Comparison of ENCODE assay signal across 9 mouse cellular contexts in the genomic region with DNA sequence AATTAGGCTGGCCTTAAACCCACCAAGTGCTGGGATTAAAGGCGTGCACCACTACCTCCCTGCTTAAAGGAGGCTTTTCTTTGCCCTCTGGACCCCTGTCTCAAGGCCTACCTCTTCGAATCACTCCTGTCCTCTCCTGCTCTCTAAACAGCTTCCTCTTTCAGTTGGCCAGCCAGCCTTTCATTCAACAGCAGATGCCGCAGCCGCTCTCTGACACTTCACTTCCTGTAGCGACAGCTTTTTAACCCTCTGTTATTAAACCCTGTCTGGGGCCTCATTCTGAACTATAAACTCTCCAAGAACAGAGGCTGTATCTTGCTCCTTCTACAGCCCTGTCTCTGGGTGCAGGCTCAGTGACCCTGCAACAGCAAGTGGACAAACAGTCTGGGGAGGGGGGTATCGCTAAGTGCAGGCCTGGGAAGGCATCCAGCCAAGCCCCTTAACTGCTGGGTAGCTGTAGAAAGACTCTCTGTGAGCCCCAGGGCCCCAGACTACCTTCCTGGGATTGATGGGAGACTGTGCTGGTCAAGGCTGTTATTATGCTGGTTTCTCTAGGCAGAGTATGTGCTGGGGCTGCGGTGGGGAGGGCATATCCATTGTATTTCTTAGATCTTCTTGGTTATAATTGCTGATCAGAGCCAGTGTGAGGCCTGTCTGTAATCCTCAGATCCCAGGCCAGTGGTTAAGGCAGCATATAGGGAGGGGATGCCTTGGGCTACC. TPM values are rescaled to one million over a fixed set of nuclear protein-coding genes. Genes with fewer than 3 reads are reported as not detected.
DNase-seq lines count a peak whose midpoint lies in the region; ATAC-seq and TF ChIP-seq lines count a peak whose summit lies in the region.
"Had no signal": no experiment of that assay in that cellular context is flagged by ENCODE, and none has a peak within 500 bp of the region (broad histone marks: within the 10 kb centered on the region; RNA-seq: fewer than 3 reads in every experiment).

No protein-coding gene starts in this region.

- no peaks in the 10 kb centered on the region for H3K27me3 ChIP-seq in forebrain, postnatal 0 days (ENCODE audit: insufficient read depth, low read length)
- H3K27me3 ChIP-seq in intestine, embryonic 16.5 days (replicated peaks; ENCODE audit: control insufficient read depth, insufficient read depth, low read length), result no peaks in the 10 kb centered on the region
- H3K27me3 ChIP-seq in lung, embryonic 14.5 days (ENCODE audit: insufficient read depth, low read length), result no peaks in the 10 kb centered on the region
- H3K27me3 ChIP-seq: midbrain, embryonic 12.5 days had no signal

- no peaks in the 10 kb centered on the region for H3K4me1 ChIP-seq in forebrain, postnatal 0 days (ENCODE audit: insufficient read depth)
- H3K4me1 ChIP-seq in intestine, embryonic 16.5 days (ENCODE audit: control insufficient read depth, insufficient read depth, low read length), result peaks cover 12% of the 10 kb centered on the region
- peaks cover 7% of the 10 kb centered on the region for H3K4me1 ChIP-seq in lung, embryonic 14.5 days (ENCODE audit: insufficient read depth)
- H3K4me1 ChIP-seq: midbrain, embryonic 12.5 days had no signal

- no peaks in the 10 kb centered on the region for H3K9me3 ChIP-seq in forebrain, postnatal 0 days (ENCODE audit: low read length)
- no peaks in the 10 kb centered on the region for H3K9me3 ChIP-seq in intestine, embryonic 16.5 days (ENCODE audit: control insufficient read depth, low read length)
- H3K9me3 ChIP-seq in lung, embryonic 14.5 days (ENCODE audit: low read depth, low read length), result no peaks in the 10 kb centered on the region
- H3K9me3 ChIP-seq: midbrain, embryonic 12.5 days had no signal

- no peak overlapping the region for H3K4me3 ChIP-seq in forebrain, postnatal 0 days (ENCODE audit: low read depth, low read length)
- no peak overlapping the region for H3K4me3 ChIP-seq in intestine, embryonic 16.5 days (ENCODE audit: low read length)
- H3K4me3 ChIP-seq in lung, embryonic 14.5 days (ENCODE audit: low read depth, low read length), result no peak overlapping the region
- H3K4me3 ChIP-seq: midbrain, embryonic 12.5 days had no signal

- ATAC-seq in forebrain, postnatal 0 days, result 0 out of 2 replicates have a peak, but pooled peaks have one; percentile 30
- peak; percentile 80 for ATAC-seq in intestine, embryonic 16.5 days
- ATAC-seq in lung, embryonic 14.5 days (ENCODE audit: insufficient read depth), result peak; percentile 66

- H3K4me2 ChIP-seq in forebrain, postnatal 0 days (ENCODE audit: low read depth), result no peak overlapping the region
- peak overlapping the region; percentile 20; the same call in 1 of the 2 replicates for H3K4me2 ChIP-seq in intestine, embryonic 16.5 days (ENCODE audit: low read depth, low read length)
- no peak overlapping the region for H3K4me2 ChIP-seq in lung, embryonic 14.5 days
- H3K4me2 ChIP-seq: midbrain, embryonic 12.5 days had no signal

- intact Hi-C loops in heart, postnatal 36 days (cut with DNase I), result loop anchor here (5.0 kb wide), 1 partner anchor 41 kb away; no protein-coding TSS in a partner anchor

- no peak overlapping the region for H3K9ac ChIP-seq in forebrain, postnatal 0 days
- peak overlapping the region; percentile 48 for H3K9ac ChIP-seq in intestine, embryonic 16.5 days (ENCODE audit: low read depth, low read length)
- H3K9ac ChIP-seq in lung, embryonic 14.5 days, result peak overlapping the region; percentile 26
- H3K9ac ChIP-seq: midbrain, embryonic 12.5 days had no signal

- no peak for TF ChIP-seq CTCF in forebrain, postnatal 0 days (IDR thresholded peaks at IDR 0.05; ENCODE audit: low read depth)
- no peak for TF ChIP-seq CTCF in lung, embryonic 14.5 days (IDR thresholded peaks at IDR 0.05; ENCODE audit: low read depth)

- H3K36me3 ChIP-seq in forebrain, postnatal 0 days (ENCODE audit: insufficient read depth), result peaks cover 2% of the 10 kb centered on the region; the same call in 1 of the 2 replicates
- no peaks in the 10 kb centered on the region for H3K36me3 ChIP-seq in intestine, embryonic 16.5 days (ENCODE audit: control insufficient read depth, insufficient read depth, low read length)
- peaks cover 7% of the 10 kb centered on the region; the same call in 1 of the 2 replicates for H3K36me3 ChIP-seq in lung, embryonic 14.5 days (ENCODE audit: insufficient read depth)

- peak; percentile 45 to 63 for DNase-seq in heart, adult 18-20 months
- DNase-seq in heart, postnatal 36 days, result no peak
- DNase-seq in forebrain, postnatal 0 days, result no peak
- peak; percentile 83 for DNase-seq in lung, embryonic 14.5 days
- DNase-seq in retina, postnatal 1 day, result peak; percentile 35
- no peak for DNase-seq in cerebellum, postnatal 25 days
- no peak for DNase-seq in c-Kit-positive CD71-positive TER-119-positive erythroid progenitor cells, embryonic 14.5 days (ENCODE audit: low spot score)

- WGBS in forebrain, postnatal 0 days, result 50% methylated on average over 7 of the region's 7 CpGs
- 21% methylated on average over 7 of the region's 7 CpGs for WGBS in intestine, embryonic 16.5 days
- WGBS in lung, embryonic 14.5 days, result 16% methylated on average over 7 of the region's 7 CpGs

- H3K27ac ChIP-seq in forebrain, postnatal 0 days (ENCODE audit: low read depth, low read length), result peak overlapping the region; percentile 29
- H3K27ac ChIP-seq in intestine, embryonic 16.5 days (ENCODE audit: low read length), result peak overlapping the region; percentile 83
- peak overlapping the region; percentile 86 for H3K27ac ChIP-seq in lung, embryonic 14.5 days (ENCODE audit: low read depth)
- H3K27ac ChIP-seq: midbrain, embryonic 12.5 days had no signal

RNA-seq across cellular contexts. Expression of a gene that starts 13.7 kb away (rescaled TPM):
- 1 to 10 TPM in 1 of 2 experiments, under 1 TPM in 1; 0.74 to 2.0 TPM for total RNA-seq in heart, adult 18-20 months (2021)
- 1 to 10 TPM; 1.1 TPM for total RNA-seq in heart, postnatal 36 days (2021)
- 1.5 and 3.0 TPM in 2 replicates for total RNA-seq in forebrain, postnatal 0 days (2014; rRNA removed)
- polyA plus RNA-seq in forebrain, postnatal 0 days (2015; fragmentation: Nextera tagmentation; extraction: Ambion mirVana), result 0.92 and 1.0 TPM in 2 replicates
- 1.6 and 2.3 TPM in 2 replicates for polyA plus RNA-seq in intestine, embryonic 16.5 days (2015; fragmentation: Nextera tagmentation; extraction: Ambion mirVana)
- 0.83 and 0.99 TPM in 2 replicates for polyA plus RNA-seq in lung, embryonic 14.5 days (2014; fragmentation: Nextera tagmentation; extraction: Ambion mirVana)

RNA-seq across cellular contexts. Expression of a gene that starts 34.4 kb away (rescaled TPM):
- 10 to 100 TPM; 29.7 to 32.8 TPM for total RNA-seq in heart, adult 18-20 months (2021)
- 10 to 100 TPM; 26.7 to 29.1 TPM for total RNA-seq in heart, postnatal 36 days (2021)
- total RNA-seq in forebrain, postnatal 0 days (2014; rRNA removed), result 135 and 157 TPM in 2 replicates
- polyA plus RNA-seq in forebrain, postnatal 0 days (2015; fragmentation: Nextera tagmentation; extraction: Ambion mirVana), result 254 and 274 TPM in 2 replicates
- 128 and 136 TPM in 2 replicates for polyA plus RNA-seq in intestine, embryonic 16.5 days (2015; fragmentation: Nextera tagmentation; extraction: Ambion mirVana)
- 271 and 275 TPM in 2 replicates for polyA plus RNA-seq in lung, embryonic 14.5 days (2014; fragmentation: Nextera tagmentation; extraction: Ambion mirVana)

Comparison
In these comparisons a context has a peak if more than half of its experiments do, and no peak if none do; other contexts are left out.
1. DNase-seq: peak in heart, adult 18-20 months (2 of 2), lung, embryonic 14.5 days (single experiment) and retina, postnatal 1 day (single experiment); none in heart, postnatal 36 days (0 of 2), forebrain, postnatal 0 days (single experiment), cerebellum, postnatal 25 days (0 of 2) and c-Kit-positive CD71-positive TER-119-positive erythroid progenitor cells, embryonic 14.5 days (single experiment).
2. ATAC-seq: peak in every context shown above with its lines; median percentile 80 in intestine, embryonic 16.5 days; 66 in lung, embryonic 14.5 days; 30 in forebrain, postnatal 0 days.
3. H3K27ac ChIP-seq: peak in every context shown above with its lines; median percentile 86 in lung, embryonic 14.5 days; 83 in intestine, embryonic 16.5 days; 29 in forebrain, postnatal 0 days.